Mouse (Mus musculus): ENCODE results near the gene Abcb10. TPM values are rescaled to one million over a fixed set of nuclear protein-coding genes. Genes with fewer than 3 reads are reported as not detected.

Gene Abcb10
- polyA plus RNA-seq, 1 experiment from 2014 or later: 3.5 TPM

- no peak overlapping the region for H3K4me3 ChIP-seq (ENCODE audit: inconsistent target)
- peaks cover 30% of the 10 kb centered on the region; the same call in 1 of the 2 replicates for H3K36me3 ChIP-seq (ENCODE audit: inconsistent target)
- 95% methylated on average over 7 of the region's 7 CpGs for WGBS (ENCODE audit: missing documents)
- H3K27ac ChIP-seq: no peak overlapping the region
- H3K79me2 ChIP-seq (ENCODE audit: inconsistent target): no peaks in the 10 kb centered on the region
Measured at GRCm38 (mm10) chr8:123902653-123903052, 80.3 kb downstream of the Abcb10 start.

Other genes starting within 250 kb of the Abcb10 start
- gene Rab4a, start 177.1 kb downstream of the Abcb10 start, polyA plus RNA-seq (2018): 3.6 to 7.4 TPM (median 5.6 TPM) in 3 replicates
- 2.6 to 6.1 TPM (median 3.2 TPM) in 3 replicates for gene Ccsap, start 122.9 kb downstream of the Abcb10 start, polyA plus RNA-seq (2018)
- not detected in 3 replicates for gene Acta1, start 88.4 kb downstream of the Abcb10 start, polyA plus RNA-seq (2018)
- gene Nup133, start 33.9 kb downstream of the Abcb10 start, polyA plus RNA-seq (2018): 7.0 to 14.0 TPM (median 8.7 TPM) in 3 replicates
- gene Taf5l, start 38.3 kb upstream of the Abcb10 start, polyA plus RNA-seq (2018): 10.7 to 14.1 TPM (median 13.4 TPM) in 3 replicates
- 3.8 to 8.5 TPM (median 3.8 TPM) in 3 replicates for gene Urb2, start 38.4 kb upstream of the Abcb10 start, polyA plus RNA-seq (2018)
- gene Galnt2, start 248.3 kb upstream of the Abcb10 start, polyA plus RNA-seq (2018): 17.5 to 77.0 TPM (median 62.9 TPM) in 3 replicates

All from macrophage (primary cell).